Mouse (Mus musculus) left cerebral cortex, postnatal 25 days (tissue): ENCODE measurements around the gene Tnni3k. TPM values are rescaled to one million over a fixed set of nuclear protein-coding genes. Genes with fewer than 3 reads are reported as not detected.
"Not testable (repeated sequence)": the region's sequence is repeated elsewhere in the genome, so short reads cannot be mapped to it uniquely, and the experiment has no call there.

Experiments used
- DNase-seq, 2 experiments: peaks; one replicate each; pipeline ENCODE4 v3.0.0; 2022; ENCODE audit warnings: low spot score in 2 of 2, mixed read lengths in 1 of 2
- intact Hi-C: fragments of 180-260 bp; cut with DNase I; formaldehyde crosslinking; loops from one replicate; pipeline ENCODE4 v1.15.1; 2025
- total RNA-seq, 2 experiments: library from RNA; stranded (reverse); gene quantifications; 2 replicates each; pipeline ENCODE4 v1.2.3; 2021

Tnni3k gene
- total RNA-seq, 2 experiments from 2014 or later: 0.34 to 0.41 TPM

GRCm38 (mm10) chr3:154852281-154852680 is 202.9 kb downstream of the Tnni3k start:
- DNase-seq: no peak
- intact Hi-C loops: no loop called here

GRCm38 (mm10) chr3:154842247-154842646 is 213.0 kb downstream of the Tnni3k start:
- intact Hi-C loops: no loop called here
- DNase-seq: no peak

GRCm38 (mm10) chr3:154841076-154841475 is 214.1 kb downstream of the Tnni3k start:
- no peak for DNase-seq
- intact Hi-C loops: no loop called here

GRCm38 (mm10) chr3:154837861-154838260 is 217.3 kb downstream of the Tnni3k start:
- intact Hi-C loops: no loop called here
- DNase-seq: no peak

GRCm38 (mm10) chr3:154836137-154836536 is 219.1 kb downstream of the Tnni3k start:
- intact Hi-C loops: no loop called here
- DNase-seq: no peak

GRCm38 (mm10) chr3:154834373-154834772 is 220.8 kb downstream of the Tnni3k start:
- intact Hi-C loops: loop anchor here (5.0 kb wide), 1 partner anchor 88 kb away; no protein-coding TSS in a partner anchor

GRCm38 (mm10) chr3:154825739-154826138 is 229.5 kb downstream of the Tnni3k start:
- peak in 1 of 2 experiments; percentile 84 for DNase-seq
- intact Hi-C loops: no loop called here

More at GRCm38 (mm10) chr3:154834373-154834772, 220.8 kb downstream of the Tnni3k start:
- DNase-seq: peak in 1 of 2 experiments; percentile 57

GRCm38 (mm10) chr3:154824713-154825112 is 230.5 kb downstream of the Tnni3k start:
- DNase-seq: peak in 1 of 2 experiments; percentile 61
- intact Hi-C loops: no loop called here

GRCm38 (mm10) chr3:154819684-154820083 is 235.5 kb downstream of the Tnni3k start:
- intact Hi-C loops: loop anchor here (5.0 kb wide), 3 partner anchors 122 to 167 kb away; no protein-coding TSS in a partner anchor
- not testable (repeated sequence) for DNase-seq

- DNase-seq: peak; percentile 77 to 83
- intact Hi-C loops: loop anchor here (2.0 to 5.0 kb wide), 4 partner anchors 120 to 275 kb away; partner anchors contain the start of genes Fpgt and Lrriq3
Observed at GRCm38 (mm10) chr3:154817732-154818131, 237.5 kb downstream of the Tnni3k start.

- peak; percentile 62 to 75 for DNase-seq
- intact Hi-C loops: loop anchor here (2.0 to 5.0 kb wide), 4 partner anchors 120 to 276 kb away; partner anchors contain the start of genes Fpgt and Lrriq3
Observed at GRCm38 (mm10) chr3:154816801-154817625, 238.2 kb downstream of the Tnni3k start.

- intact Hi-C loops: loop anchor here (2.0 to 5.0 kb wide), 4 partner anchors 119 to 277 kb away; partner anchors contain the start of genes Fpgt and Lrriq3
Observed at GRCm38 (mm10) chr3:154816231-154816630, 239.0 kb downstream of the Tnni3k start.

GRCm38 (mm10) chr3:154815606-154816005 is 239.6 kb downstream of the Tnni3k start:
- DNase-seq: no peak
- intact Hi-C loops: loop anchor here (2.0 to 5.0 kb wide), 4 partner anchors 118 to 277 kb away; partner anchors contain the start of genes Fpgt and Lrriq3

More at GRCm38 (mm10) chr3:154816231-154816630, 239.0 kb downstream of the Tnni3k start:
- DNase-seq: no peak

- DNase-seq: no peak
- intact Hi-C loops: no loop called here
Observed at GRCm38 (mm10) chr3:154812893-154813292, 242.3 kb downstream of the Tnni3k start.

- intact Hi-C loops: no loop called here
- peak in 1 of 2 experiments; percentile 45 for DNase-seq
Observed at GRCm38 (mm10) chr3:154811833-154812232, 243.4 kb downstream of the Tnni3k start.

- intact Hi-C loops: no loop called here
- DNase-seq: peak in 1 of 2 experiments; percentile 25
Observed at GRCm38 (mm10) chr3:154811281-154811680, 243.9 kb downstream of the Tnni3k start.

- intact Hi-C loops: no loop called here
- no peak for DNase-seq
Observed at GRCm38 (mm10) chr3:154810273-154810870, 244.8 kb downstream of the Tnni3k start.

- DNase-seq: peak; percentile 70 to 87
- intact Hi-C loops: no loop called here
Observed at GRCm38 (mm10) chr3:154806626-154807025, 248.6 kb downstream of the Tnni3k start.

GRCm38 (mm10) chr3:154800888-154801429 is 254.2 kb downstream of the Tnni3k start:
- intact Hi-C loops: no loop called here

GRCm38 (mm10) chr3:154800454-154800853 is 254.8 kb downstream of the Tnni3k start:
- intact Hi-C loops: no loop called here
- DNase-seq: no peak

More at GRCm38 (mm10) chr3:154800888-154801429, 254.2 kb downstream of the Tnni3k start:
- no peak for DNase-seq
